Mouse (Mus musculus): ENCODE data around the gene Ncoa5. TPM values are rescaled to one million over a fixed set of nuclear protein-coding genes. Genes with fewer than 3 reads are reported as not detected.

The Ncoa5 gene
- polyA plus RNA-seq, 1 experiment: 33.5 TPM

- Histone ChIP-seq H3K4me3 (ENCODE audit: insufficient read depth, low read length) (no peak overlapping the region), H3K4me1 (ENCODE audit: control insufficient read depth, insufficient read depth, low read length) (no peaks in the 10 kb centered on the region), H3K27ac (ENCODE audit: insufficient read depth, low read length) (no peak overlapping the region)
- TF ChIP-seq POLR2A (IDR thresholded peaks at IDR 0.05; ENCODE audit: low read depth, low read length) (no peak), CTCF (IDR thresholded peaks at IDR 0.05; ENCODE audit: borderline replicate concordance, insufficient read depth, low read length) (0 out of 2 replicates have a peak, but pooled peaks have one; percentile 15)
Observed at GRCm38 (mm10) chr2:165070096-165070816, 35.6 kb upstream of the Ncoa5 start.

- H3K4me1 ChIP-seq (ENCODE audit: control insufficient read depth, insufficient read depth, low read length): no peaks in the 10 kb centered on the region
- H3K27ac ChIP-seq (ENCODE audit: insufficient read depth, low read length): no peak overlapping the region
- no peak for TF ChIP-seq CTCF (IDR thresholded peaks at IDR 0.05; ENCODE audit: borderline replicate concordance, insufficient read depth, low read length)
- no peak overlapping the region for H3K4me3 ChIP-seq (ENCODE audit: insufficient read depth, low read length)
Observed at GRCm38 (mm10) chr2:165068806-165069205, 34.1 kb upstream of the Ncoa5 start.

GRCm38 (mm10) chr2:165064489-165064888 is 29.8 kb upstream of the Ncoa5 start:
- no peaks in the 10 kb centered on the region for H3K4me1 ChIP-seq (ENCODE audit: control insufficient read depth, insufficient read depth, low read length)
- no peak overlapping the region for H3K4me3 ChIP-seq (ENCODE audit: insufficient read depth, low read length)
- H3K27ac ChIP-seq (ENCODE audit: insufficient read depth, low read length): no peak overlapping the region
- TF ChIP-seq POLR2A (IDR thresholded peaks at IDR 0.05; ENCODE audit: low read depth, low read length): no peak

GRCm38 (mm10) chr2:165061638-165062433 is 27.2 kb upstream of the Ncoa5 start:
- H3K27ac ChIP-seq (ENCODE audit: insufficient read depth, low read length): no peak overlapping the region
- TF ChIP-seq CTCF (IDR thresholded peaks at IDR 0.05; ENCODE audit: borderline replicate concordance, insufficient read depth, low read length) (no peak), POLR2A (IDR thresholded peaks at IDR 0.05; ENCODE audit: low read depth, low read length) (no peak)
- no peaks in the 10 kb centered on the region for H3K4me1 ChIP-seq (ENCODE audit: control insufficient read depth, insufficient read depth, low read length)
- H3K4me3 ChIP-seq (ENCODE audit: insufficient read depth, low read length): no peak overlapping the region

- TF ChIP-seq POLR2A (IDR thresholded peaks at IDR 0.05; ENCODE audit: low read depth, low read length) (no peak), CTCF (IDR thresholded peaks at IDR 0.05; ENCODE audit: borderline replicate concordance, insufficient read depth, low read length) (no peak)
- Histone ChIP-seq H3K4me1 (ENCODE audit: control insufficient read depth, insufficient read depth, low read length) (no peaks in the 10 kb centered on the region), H3K4me3 (ENCODE audit: insufficient read depth, low read length) (no peak overlapping the region), H3K27ac (ENCODE audit: insufficient read depth, low read length) (no peak overlapping the region)
Observed at GRCm38 (mm10) chr2:165059961-165060360, 25.3 kb upstream of the Ncoa5 start.

GRCm38 (mm10) chr2:165056377-165057085 is 21.9 kb upstream of the Ncoa5 start:
- H3K27ac ChIP-seq (ENCODE audit: insufficient read depth, low read length): no peak overlapping the region
- TF ChIP-seq CTCF (IDR thresholded peaks at IDR 0.05; ENCODE audit: borderline replicate concordance, insufficient read depth, low read length) (no peak), POLR2A (IDR thresholded peaks at IDR 0.05; ENCODE audit: low read depth, low read length) (no peak)
- 0 out of 2 replicates have a peak overlapping the region, but pooled peaks have one; percentile 50 for H3K4me3 ChIP-seq (ENCODE audit: insufficient read depth, low read length)
- H3K4me1 ChIP-seq (ENCODE audit: control insufficient read depth, insufficient read depth, low read length): no peaks in the 10 kb centered on the region

- no peaks in the 10 kb centered on the region for H3K4me1 ChIP-seq (ENCODE audit: control insufficient read depth, insufficient read depth, low read length)
- TF ChIP-seq CTCF (IDR thresholded peaks at IDR 0.05; ENCODE audit: borderline replicate concordance, insufficient read depth, low read length): no peak
- no peak for TF ChIP-seq POLR2A (IDR thresholded peaks at IDR 0.05; ENCODE audit: low read depth, low read length)
- no peak overlapping the region for H3K27ac ChIP-seq (ENCODE audit: insufficient read depth, low read length)
- H3K4me3 ChIP-seq (ENCODE audit: insufficient read depth, low read length): peak overlapping the region; percentile 50
Observed at GRCm38 (mm10) chr2:165055905-165056304, 21.2 kb upstream of the Ncoa5 start.

- no peaks in the 10 kb centered on the region for H3K4me1 ChIP-seq (ENCODE audit: control insufficient read depth, insufficient read depth, low read length)
- peak within 1 kb of the TSS; percentile 50 for H3K4me3 ChIP-seq (ENCODE audit: insufficient read depth, low read length)
- no peak within 1 kb of the TSS for H3K27ac ChIP-seq (ENCODE audit: insufficient read depth, low read length)
- TF ChIP-seq POLR2A (IDR thresholded peaks at IDR 0.05; ENCODE audit: low read depth, low read length) (peak; percentile 59), CTCF (IDR thresholded peaks at IDR 0.05; ENCODE audit: borderline replicate concordance, insufficient read depth, low read length) (no peak)
Observed at GRCm38 (mm10) chr2:165054888-165055852, 20.5 kb upstream of the Ncoa5 start, which contains the start of gene Cd40. Gene Cd40, plus strand, starts transcription at chr2:165055627.

- Histone ChIP-seq H3K4me3 (ENCODE audit: insufficient read depth, low read length) (no peak overlapping the region), H3K27ac (ENCODE audit: insufficient read depth, low read length) (no peak overlapping the region), H3K4me1 (ENCODE audit: control insufficient read depth, insufficient read depth, low read length) (no peaks in the 10 kb centered on the region)
- TF ChIP-seq CTCF (IDR thresholded peaks at IDR 0.05; ENCODE audit: borderline replicate concordance, insufficient read depth, low read length) (no peak), POLR2A (IDR thresholded peaks at IDR 0.05; ENCODE audit: low read depth, low read length) (no peak)
Observed at GRCm38 (mm10) chr2:165051566-165051965, 16.9 kb upstream of the Ncoa5 start.
